Mouse (Mus musculus) thymus, postnatal 36 days (tissue): ENCODE results near the gene Unc5cl.
"Not testable (repeated sequence)": the region's sequence is repeated elsewhere in the genome, so short reads cannot be mapped to it uniquely, and the experiment has no call there.

Source experiments
- DNase-seq, 2 experiments: peaks; one replicate each; pipeline ENCODE4 v3.0.0; 2022; ENCODE audit warnings: mixed read lengths in 2 of 2

Gene Unc5cl

GRCm38 (mm10) chr17:48467395-48468231 is 12.9 kb downstream of the Unc5cl start:
- peak; percentile 76 to 81 for DNase-seq

- DNase-seq, result not testable (repeated sequence)
These were observed 19.6 kb downstream of the Unc5cl start for GRCm38 (mm10) chr17:48474282-48474681.

DNA sequence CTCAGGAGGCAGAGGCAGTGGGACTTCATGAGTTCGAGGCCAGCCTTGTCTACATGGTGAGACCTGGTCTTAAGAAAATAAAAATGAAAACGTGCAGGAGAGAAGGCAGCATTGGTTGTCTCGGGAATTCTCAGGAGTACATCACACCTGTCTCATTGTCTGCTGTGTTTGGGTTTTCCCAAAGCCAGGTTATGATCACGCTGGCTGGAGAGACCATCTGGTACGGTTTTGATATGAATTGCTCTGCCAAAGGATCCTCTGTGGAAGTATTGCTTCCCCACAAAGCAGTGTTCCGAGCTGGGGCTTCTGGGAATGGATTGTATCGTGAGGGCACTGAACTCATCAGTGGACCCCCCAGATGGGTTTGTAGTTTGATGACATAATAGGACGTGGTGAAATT is 20.7 kb downstream of the Unc5cl start:
- DNase-seq, result no peak

DNA sequence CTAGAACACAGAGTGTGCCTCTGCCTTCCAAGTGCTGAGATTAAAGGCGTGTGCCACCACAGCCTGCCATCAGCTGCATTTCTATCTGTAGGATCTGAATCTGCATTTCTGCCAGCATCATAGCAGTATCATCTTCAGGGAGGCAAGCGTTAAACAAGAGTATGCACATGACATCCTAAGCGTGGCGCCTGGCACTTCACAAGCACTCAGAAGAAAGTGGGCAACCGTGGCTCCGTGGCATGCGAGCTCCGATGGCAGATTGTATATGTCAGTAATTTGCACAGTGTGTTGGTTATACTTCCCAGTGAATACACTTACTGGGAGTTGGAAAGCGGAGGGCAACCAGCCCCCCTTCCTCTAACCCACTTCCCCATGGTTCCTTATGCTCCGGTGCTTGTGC is 25.3 kb downstream of the Unc5cl start:
- no peak for DNase-seq

DNA sequence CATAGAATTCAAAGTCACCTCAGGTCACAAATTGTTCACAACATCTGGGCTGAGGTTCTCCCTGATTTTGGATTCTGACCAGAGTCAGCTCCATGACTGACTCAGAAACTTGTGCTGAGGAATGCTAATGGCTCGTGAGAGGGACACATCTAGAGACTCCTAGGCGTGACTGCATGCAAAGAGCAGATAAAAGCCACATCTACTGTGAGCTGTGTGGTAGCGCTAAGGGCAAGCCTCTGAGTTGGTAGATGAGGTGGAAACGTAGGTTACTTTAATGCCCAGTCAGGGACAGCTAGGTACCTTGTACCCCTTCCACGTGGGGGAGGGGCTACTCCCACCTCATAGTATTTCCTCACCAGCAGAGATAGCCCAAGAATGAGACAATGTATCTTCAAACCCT is 29.1 kb downstream of the Unc5cl start:
- no peak for DNase-seq

- DNase-seq, result no peak
These were observed 29.5 kb downstream of the Unc5cl start for GRCm38 (mm10) chr17:48484191-48484590.

DNA sequence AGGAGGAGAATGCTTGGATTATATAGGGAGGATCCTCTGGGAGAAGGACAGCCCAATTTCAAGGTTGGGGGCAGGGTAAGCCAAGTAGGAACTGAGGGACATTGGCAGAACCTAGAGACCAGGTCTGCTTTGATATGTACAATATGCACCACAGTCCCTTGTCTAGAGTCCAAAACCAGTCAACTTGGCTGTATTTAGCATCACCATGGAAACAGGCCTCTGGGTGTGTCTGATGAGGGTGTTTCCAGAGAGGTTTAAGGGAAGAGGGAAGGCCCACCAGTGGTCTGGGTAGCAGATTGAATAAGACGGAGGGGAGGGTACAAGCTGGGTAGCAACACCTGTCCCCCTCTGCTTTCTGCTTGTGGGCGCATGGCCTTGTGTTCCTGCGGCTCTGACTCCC is 34.8 kb downstream of the Unc5cl start:
- DNase-seq, result no peak

GRCm38 (mm10) chr17:48492621-48493020 is 37.9 kb downstream of the Unc5cl start:
- no peak for DNase-seq

DNA sequence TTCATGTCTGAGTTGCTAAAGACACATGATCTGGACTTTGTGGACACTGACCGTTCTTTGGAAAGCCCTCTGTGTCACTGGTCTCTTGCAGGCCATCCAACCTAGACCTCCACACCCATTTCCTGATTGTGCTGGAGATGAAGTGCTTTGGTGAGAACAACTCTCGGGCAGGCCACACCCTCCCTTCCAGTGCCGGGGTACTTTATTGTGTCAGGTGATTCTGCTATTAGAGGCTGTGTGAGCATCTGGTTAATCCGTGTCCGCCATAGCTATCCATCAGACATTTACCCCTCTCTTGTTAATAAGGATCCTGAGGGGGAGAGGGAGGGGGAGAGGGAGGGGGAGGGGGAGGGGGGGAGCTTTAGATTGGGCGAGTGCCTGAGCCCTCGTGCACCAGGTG is 38.9 kb downstream of the Unc5cl start:
- no peak for DNase-seq

- DNase-seq, result no peak
These were observed 39.3 kb downstream of the Unc5cl start for GRCm38 (mm10) chr17:48493986-48494385.

DNA sequence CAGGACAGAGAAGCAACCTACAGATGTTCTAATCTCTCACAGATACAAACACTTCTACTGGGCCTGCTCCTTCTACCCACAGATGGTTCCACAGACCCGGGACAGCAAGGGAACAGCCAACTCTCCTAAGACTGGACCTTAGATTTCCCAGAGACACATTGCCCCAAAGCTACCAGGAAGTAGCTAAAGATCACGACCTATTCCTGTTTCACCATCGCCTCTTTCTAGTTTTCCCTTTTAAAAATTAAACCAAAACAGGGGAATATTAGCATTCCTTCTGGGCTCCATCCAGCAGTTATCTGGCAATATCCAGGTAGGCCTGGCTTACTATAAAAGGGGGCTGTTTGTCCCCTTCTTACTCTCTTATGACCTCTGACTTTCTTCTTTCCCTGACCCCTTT is 43.3 kb downstream of the Unc5cl start:
- DNase-seq, result no peak

DNA sequence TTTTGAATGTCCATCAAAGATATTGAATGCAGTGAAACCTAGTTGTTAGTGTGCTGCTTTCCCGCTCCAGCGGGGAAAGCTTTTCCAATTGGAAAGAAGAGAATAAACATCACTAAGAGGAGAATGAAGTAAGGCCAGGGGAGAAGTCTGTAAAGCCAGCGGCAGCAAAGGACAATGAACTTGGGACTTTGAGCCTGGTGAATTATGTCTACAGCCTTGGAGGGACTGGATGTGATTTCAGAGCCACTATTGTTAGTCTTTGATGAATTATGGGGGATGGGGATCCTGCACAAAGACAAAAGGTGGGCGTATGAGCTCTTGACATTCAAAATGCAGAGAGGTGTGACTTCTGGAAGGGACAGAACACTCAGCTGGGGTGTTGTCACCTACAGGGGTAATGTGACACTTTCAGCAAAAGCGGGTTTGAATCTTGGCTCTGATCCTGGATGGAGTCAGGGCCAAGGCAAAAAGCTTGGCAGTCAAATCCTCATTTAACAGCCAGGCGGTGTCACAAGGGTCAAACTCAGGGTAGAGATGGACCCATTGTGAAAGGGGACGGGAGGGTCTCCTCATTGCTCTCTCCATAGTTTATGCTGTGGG is 46.2 kb downstream of the Unc5cl start:
- DNase-seq, result no peak

DNA sequence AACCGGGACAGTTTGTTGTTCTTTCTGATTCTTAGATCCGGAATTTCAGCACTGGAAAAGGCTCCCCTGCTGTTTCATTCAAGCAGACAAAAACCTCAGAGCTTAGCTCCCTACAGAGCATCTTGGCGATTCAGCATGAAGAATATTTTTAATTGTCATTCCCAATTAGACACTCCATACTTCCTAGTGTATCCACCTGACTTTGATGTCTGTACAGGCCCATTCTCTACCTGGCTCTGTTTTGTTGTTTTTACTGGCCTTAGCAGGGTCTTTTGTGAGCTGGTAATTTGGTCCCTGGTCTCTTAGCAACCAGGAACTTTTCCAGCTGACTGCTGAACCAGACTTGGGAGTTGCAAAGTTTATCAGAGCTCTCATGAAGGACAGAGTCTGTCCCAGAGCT is 50.3 kb downstream of the Unc5cl start:
- DNase-seq, result no peak

DNA sequence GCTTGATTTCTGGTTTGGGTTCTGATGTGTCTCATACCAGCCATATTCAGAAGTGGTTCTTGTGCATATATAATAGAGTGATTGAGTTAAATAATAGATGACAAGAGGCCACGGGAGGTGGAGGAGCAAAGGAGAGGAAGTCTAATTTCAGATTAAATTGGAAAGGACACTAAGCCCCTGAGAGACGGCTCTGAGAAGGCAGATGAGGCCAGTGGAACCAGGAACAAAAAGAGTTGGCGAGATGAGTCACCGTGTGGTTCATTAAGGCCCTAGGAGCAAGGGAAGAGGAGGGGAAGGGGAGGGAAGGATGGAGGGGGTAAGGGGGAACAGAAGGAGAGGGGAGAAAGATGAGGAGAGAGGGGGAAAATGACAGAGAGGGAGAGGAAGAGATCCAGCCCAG is 52.3 kb downstream of the Unc5cl start:
- DNase-seq, result no peak

- DNase-seq, result peak; percentile 31 to 53
These were observed 54.9 kb downstream of the Unc5cl start for GRCm38 (mm10) chr17:48509596-48509995.

DNA sequence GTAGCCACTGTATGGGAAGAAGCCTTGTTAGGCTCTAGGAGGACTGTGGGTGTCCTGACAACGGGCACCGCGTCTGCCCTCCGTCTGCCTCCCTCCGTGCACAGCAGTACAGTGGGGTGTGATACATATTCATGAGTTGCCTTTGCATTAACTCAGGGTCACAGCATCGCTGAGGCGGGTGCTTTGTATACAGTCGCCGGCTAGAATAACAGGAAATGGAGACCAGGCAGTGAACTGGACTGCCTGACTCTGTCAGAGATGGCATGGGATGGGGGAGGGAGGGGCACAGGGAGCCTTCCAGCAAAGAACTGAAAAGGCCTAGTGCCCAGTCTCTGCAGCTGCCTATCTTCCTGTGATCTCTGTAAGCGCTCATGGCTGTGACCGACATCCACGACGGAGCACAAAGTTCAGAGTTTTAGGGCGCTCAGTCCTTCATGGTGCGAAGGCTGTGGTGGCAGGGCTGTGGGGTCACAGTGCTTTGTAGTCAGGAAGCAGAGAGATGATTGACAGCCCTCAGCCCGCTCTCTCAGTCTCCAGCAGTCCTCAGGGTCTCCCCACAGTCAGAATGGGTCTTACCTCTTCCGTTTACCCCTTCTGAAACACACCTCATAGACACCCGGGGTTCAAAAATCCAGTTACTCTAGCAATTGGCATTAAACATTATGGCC is 58.0 kb downstream of the Unc5cl start:
- DNase-seq, result peak in 1 of 2 experiments; percentile 22

DNA sequence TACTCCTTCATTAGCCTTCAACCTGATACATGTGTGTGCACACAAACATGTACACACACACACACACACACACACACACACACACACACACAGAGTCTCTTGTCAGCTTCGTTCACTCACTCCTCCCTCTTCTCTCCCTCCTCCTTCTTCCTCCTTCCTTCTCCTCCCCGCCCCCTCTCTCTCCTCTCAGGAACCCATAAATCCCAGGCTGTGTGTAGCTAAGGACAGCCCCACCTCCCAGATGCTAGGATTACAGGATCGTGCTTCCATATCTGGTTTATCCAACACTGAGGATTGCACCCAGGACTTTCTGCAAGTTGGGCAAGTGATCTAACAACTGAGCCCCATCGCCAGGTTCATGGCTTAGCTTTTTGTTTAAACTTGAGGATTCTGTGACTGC is 59.9 kb downstream of the Unc5cl start:
- DNase-seq, result no peak

- DNase-seq, result no peak
These were observed 64.3 kb downstream of the Unc5cl start for GRCm38 (mm10) chr17:48519046-48519445.

GRCm38 (mm10) chr17:48520352-48520751 is 65.7 kb downstream of the Unc5cl start:
- no peak for DNase-seq

DNA sequence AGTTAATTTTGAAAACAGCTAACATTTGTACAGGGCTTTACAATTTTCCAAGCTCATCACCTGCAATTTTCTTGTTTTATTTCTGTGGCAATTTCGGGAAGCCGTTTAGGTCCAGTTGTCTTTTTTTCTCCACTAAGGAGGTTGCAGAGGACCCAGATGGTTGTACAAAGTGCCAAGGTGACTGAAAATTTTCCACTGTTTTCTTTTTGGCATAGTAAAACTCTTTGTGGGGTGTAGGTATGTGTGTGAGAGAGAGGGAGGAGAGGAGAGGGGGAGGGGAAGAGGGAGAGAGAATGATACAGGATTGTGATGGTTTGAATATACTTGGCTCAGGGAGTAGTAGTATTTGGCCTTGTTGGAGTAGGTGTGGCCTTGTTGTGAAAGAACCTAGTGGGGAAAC is 68.4 kb downstream of the Unc5cl start:
- no peak for DNase-seq

- no peak for DNase-seq
These were observed 79.4 kb downstream of the Unc5cl start for GRCm38 (mm10) chr17:48533844-48534705.

DNA sequence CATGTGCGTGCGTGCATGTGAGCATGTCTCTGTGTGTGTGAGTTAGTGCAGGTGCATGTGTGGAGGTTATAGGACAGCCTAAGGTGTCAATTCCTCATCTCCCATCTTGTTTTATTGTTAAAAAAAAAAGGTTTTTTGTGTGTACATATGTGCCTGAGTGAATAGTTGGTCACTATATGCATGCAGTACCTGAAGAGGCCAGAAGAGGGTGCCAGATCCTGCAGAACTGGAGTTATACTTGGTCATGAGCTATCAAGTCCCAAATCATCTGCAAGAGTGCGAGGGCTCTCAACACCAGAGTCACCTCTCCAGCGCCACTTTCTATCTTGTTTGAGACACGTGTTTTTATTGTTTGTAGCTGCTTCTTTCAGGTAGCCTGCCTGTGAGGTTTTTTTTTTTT is 83.6 kb downstream of the Unc5cl start:
- DNase-seq, result peak in 1 of 2 experiments; percentile 23

- no peak for DNase-seq
These were observed 84.6 kb downstream of the Unc5cl start for GRCm38 (mm10) chr17:48539326-48539725.
